Mouse (Mus musculus) embryonic stem cell, embryonic (primary cell): ENCODE results near the gene Inhba.

Experiments used
- CTCF ChIA-PET, 4 experiments: fragments of 300-600 bp in 2 of 4; fragments of 350-600 bp in 2 of 4; sonication (Branson Sonifier 250); formaldehyde crosslinking; loops; one replicate each; lab custom pipeline; 2022; ENCODE audit warnings: inconsistent platforms in 2 of 4; lab: Charles Lee
- POLR2A ChIA-PET, 4 experiments: fragments of 300-600 bp in 2 of 4; fragments of 350-600 bp in 2 of 4; sonication (Branson Sonifier 250); formaldehyde crosslinking; loops; one replicate each; lab custom pipeline; 2022; ENCODE audit warnings: antibody characterized with exemption in 4 of 4, inconsistent platforms in 1 of 4; lab: Charles Lee

The Inhba gene

GRCm38 (mm10) chr13:16011372-16012242 is at the start of gene Inhba:
TSS of gene Inhba (plus strand) at chr13:16011851.
- ChIA-PET POLR2A (interaction anchor here in 1 of 4 experiments (0.6 to 0.9 kb wide), 3 partner anchors 8 to 87 kb away, joined by 3 read pairs; no protein-coding TSS in a partner anchor), CTCF (interaction anchor here (0.5 to 2.3 kb wide), 14 partner anchors 9 to 1018 kb away, joined by 3 to 18 read pairs (median 4); no protein-coding TSS in a partner anchor)

GRCm38 (mm10) chr13:15976584-15976983 is 35.1 kb upstream of the Inhba start:
- POLR2A ChIA-PET = no interaction called here

GRCm38 (mm10) chr13:15979551-15979950 is 32.1 kb upstream of the Inhba start:
- CTCF ChIA-PET = no interaction called here

More at GRCm38 (mm10) chr13:15976584-15976983, 35.1 kb upstream of the Inhba start:
- CTCF ChIA-PET = interaction anchor here in 1 of 4 experiments (0.6 kb wide), 1 partner anchor 1786 kb away, joined by 4 read pairs; no protein-coding TSS in a partner anchor

GRCm38 (mm10) chr13:15982041-15982440 is 29.6 kb upstream of the Inhba start:
- CTCF ChIA-PET = no interaction called here
- POLR2A ChIA-PET = no interaction called here

More at GRCm38 (mm10) chr13:15979551-15979950, 32.1 kb upstream of the Inhba start:
- POLR2A ChIA-PET = no interaction called here

GRCm38 (mm10) chr13:15985761-15986160 is 25.9 kb upstream of the Inhba start:
- ChIA-PET CTCF (interaction anchor here in 3 of 4 experiments (0.7 to 1.2 kb wide), 3 partner anchors 35 to 1467 kb away, joined by 3 to 4 read pairs (median 3); no protein-coding TSS in a partner anchor), POLR2A (no interaction called here)

GRCm38 (mm10) chr13:15986172-15986571 is 25.5 kb upstream of the Inhba start:
- ChIA-PET CTCF (interaction anchor here in 3 of 4 experiments (0.7 to 1.2 kb wide), 3 partner anchors 34 to 1467 kb away, joined by 3 to 4 read pairs (median 3); no protein-coding TSS in a partner anchor), POLR2A (no interaction called here)

GRCm38 (mm10) chr13:15995314-15995713 is 16.3 kb upstream of the Inhba start:
- ChIA-PET CTCF (no interaction called here), POLR2A (no interaction called here)

- CTCF ChIA-PET = interaction anchor here in 1 of 4 experiments (0.6 to 1.1 kb wide), 2 partner anchors 482 to 1023 kb away, joined by 3 read pairs; no protein-coding TSS in a partner anchor
These were observed 6.1 kb upstream of the Inhba start for GRCm38 (mm10) chr13:16005517-16005916.

GRCm38 (mm10) chr13:16007748-16008147 is 3.9 kb upstream of the Inhba start:
- POLR2A ChIA-PET = no interaction called here
- CTCF ChIA-PET = interaction anchor here in 1 of 4 experiments (0.7 kb wide), 1 partner anchor 69 kb away, joined by 3 read pairs; no protein-coding TSS in a partner anchor

More at GRCm38 (mm10) chr13:16005517-16005916, 6.1 kb upstream of the Inhba start:
- POLR2A ChIA-PET = no interaction called here

GRCm38 (mm10) chr13:16008348-16008747 is 3.3 kb upstream of the Inhba start:
- POLR2A ChIA-PET = no interaction called here
- CTCF ChIA-PET = interaction anchor here in 1 of 4 experiments (0.7 kb wide), 1 partner anchor 68 kb away, joined by 3 read pairs; no protein-coding TSS in a partner anchor

- ChIA-PET CTCF (no interaction called here), POLR2A (no interaction called here)
These were observed 1.7 kb upstream of the Inhba start for GRCm38 (mm10) chr13:16009766-16010465.

GRCm38 (mm10) chr13:16010586-16010985 is 1.1 kb upstream of the Inhba start:
- CTCF ChIA-PET = interaction anchor here in 3 of 4 experiments (1.5 to 2.2 kb wide), 3 partner anchors 10 to 911 kb away, joined by 4 to 18 read pairs (median 5); no protein-coding TSS in a partner anchor
- POLR2A ChIA-PET = no interaction called here

GRCm38 (mm10) chr13:16012243-16012887 is 714 bp downstream of the Inhba start:
- POLR2A ChIA-PET = interaction anchor here in 1 of 4 experiments (0.6 to 0.9 kb wide), 3 partner anchors 8 to 86 kb away, joined by 3 read pairs; no protein-coding TSS in a partner anchor
- CTCF ChIA-PET = interaction anchor here (0.5 to 2.3 kb wide), 14 partner anchors 8 to 1017 kb away, joined by 3 to 18 read pairs (median 4); no protein-coding TSS in a partner anchor

- CTCF ChIA-PET = interaction anchor here in 1 of 4 experiments (0.6 kb wide), 1 partner anchor 1078 kb away, joined by 4 read pairs; no protein-coding TSS in a partner anchor
- POLR2A ChIA-PET = no interaction called here
These were observed 2.5 kb downstream of the Inhba start for GRCm38 (mm10) chr13:16014166-16014565.

GRCm38 (mm10) chr13:16016506-16016905 is 4.9 kb downstream of the Inhba start:
- POLR2A ChIA-PET = interaction anchor here in 1 of 4 experiments (0.6 kb wide), 1 partner anchor 1022 kb away, joined by 4 read pairs; no protein-coding TSS in a partner anchor
- CTCF ChIA-PET = no interaction called here

GRCm38 (mm10) chr13:16017338-16017737 is 5.7 kb downstream of the Inhba start:
- POLR2A ChIA-PET = no interaction called here
- CTCF ChIA-PET = no interaction called here

GRCm38 (mm10) chr13:16017777-16018176 is 6.1 kb downstream of the Inhba start:
- POLR2A ChIA-PET = no interaction called here
- CTCF ChIA-PET = no interaction called here

- CTCF ChIA-PET = no interaction called here
- POLR2A ChIA-PET = no interaction called here
These were observed 7.3 kb downstream of the Inhba start for GRCm38 (mm10) chr13:16018807-16019510.
